Mouse (Mus musculus): ENCODE measurements around the gene Cbfb. TPM values are rescaled to one million over a fixed set of nuclear protein-coding genes. Genes with fewer than 3 reads are reported as not detected.
"Not testable (repeated sequence)": the region's sequence is repeated elsewhere in the genome, so short reads cannot be mapped to it uniquely, and the experiment has no call there.

Gene Cbfb
- polyA plus RNA-seq, 1 experiment = 7.0 TPM

GRCm38 (mm10) chr8:105175287-105175686, 4.8 kb downstream of the Cbfb start:
- WGBS = 100% methylated on average over 3 of the region's 3 CpGs
- DNase-seq (ENCODE audit: low read depth, low spot score) = not testable (repeated sequence)

- no peak for DNase-seq (ENCODE audit: low read depth, low spot score)
- 87% methylated on average over 6 of the region's 6 CpGs for WGBS
These were observed 7.8 kb downstream of the Cbfb start for GRCm38 (mm10) chr8:105178211-105178800.

DNA sequence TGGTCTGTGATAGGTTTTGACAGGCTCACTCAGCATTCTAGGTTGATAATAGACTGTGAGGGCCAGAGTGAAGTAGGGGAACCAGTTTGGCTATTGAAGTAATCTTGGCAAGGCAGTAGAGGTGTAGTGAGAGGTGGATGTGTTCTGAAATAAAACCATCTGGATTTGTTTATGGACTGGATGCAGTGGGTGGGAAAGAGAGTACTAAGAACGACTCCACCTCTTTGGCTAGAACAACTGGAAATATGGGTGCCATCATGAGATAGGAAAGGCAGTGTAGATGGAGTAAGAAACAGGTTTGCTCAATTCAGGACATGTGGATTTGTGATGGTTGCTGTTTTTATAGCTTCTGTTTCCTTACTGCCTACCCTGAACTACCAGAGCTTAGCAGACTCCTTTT, 11.7 kb downstream of the Cbfb start:
- WGBS = 38% methylated on average over 1 of the region's 1 CpGs
- DNase-seq (ENCODE audit: low read depth, low spot score) = no peak

GRCm38 (mm10) chr8:105186467-105187005, 16.1 kb downstream of the Cbfb start:
- 62% methylated on average over 1 of the region's 1 CpGs for WGBS
- DNase-seq (ENCODE audit: low read depth, low spot score) = no peak

DNA sequence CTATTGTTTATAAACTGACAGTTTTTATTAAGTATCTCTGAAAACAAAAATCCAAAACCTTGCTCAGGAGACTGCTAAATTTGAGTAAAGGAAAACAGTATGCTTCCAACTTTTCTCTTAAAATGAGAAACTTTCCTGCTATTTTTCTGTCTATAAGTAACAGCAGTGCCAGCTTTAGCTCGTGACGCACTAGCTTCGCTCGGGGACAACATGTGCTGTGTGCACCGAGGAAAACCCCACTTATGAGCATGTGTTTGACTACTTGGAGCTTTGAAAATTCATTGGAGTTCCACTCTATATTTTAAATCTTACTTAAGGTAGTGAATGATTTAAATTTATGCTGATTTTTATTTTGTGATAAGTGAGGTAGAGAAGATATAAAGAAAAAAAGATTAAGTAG, 21.7 kb downstream of the Cbfb start:
- no peak for DNase-seq (ENCODE audit: low read depth, low spot score)
- 97% methylated on average over 5 of the region's 5 CpGs for WGBS

DNA sequence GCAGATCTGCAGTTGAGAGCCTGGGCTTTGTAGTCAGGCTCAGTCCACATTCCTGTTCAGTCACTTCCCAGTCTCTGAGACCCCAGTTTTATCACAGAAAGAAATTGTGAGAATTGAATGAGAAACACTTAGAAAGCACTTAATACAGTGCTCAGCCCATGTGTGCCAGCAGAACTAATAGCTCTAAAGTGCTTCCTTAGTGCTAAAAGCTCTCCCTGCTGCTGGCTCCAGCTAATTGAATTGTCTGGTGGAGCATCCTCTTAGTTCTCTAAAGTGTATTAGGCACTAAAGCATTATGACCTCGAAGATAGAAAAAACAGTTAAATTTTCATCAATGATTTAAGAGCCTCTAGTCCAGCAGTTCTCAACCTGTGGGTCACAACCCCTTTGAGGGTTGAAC, 35.3 kb downstream of the Cbfb start:
- no peak for DNase-seq (ENCODE audit: low read depth, low spot score)
- WGBS = 84% methylated on average over 1 of the region's 1 CpGs

DNA sequence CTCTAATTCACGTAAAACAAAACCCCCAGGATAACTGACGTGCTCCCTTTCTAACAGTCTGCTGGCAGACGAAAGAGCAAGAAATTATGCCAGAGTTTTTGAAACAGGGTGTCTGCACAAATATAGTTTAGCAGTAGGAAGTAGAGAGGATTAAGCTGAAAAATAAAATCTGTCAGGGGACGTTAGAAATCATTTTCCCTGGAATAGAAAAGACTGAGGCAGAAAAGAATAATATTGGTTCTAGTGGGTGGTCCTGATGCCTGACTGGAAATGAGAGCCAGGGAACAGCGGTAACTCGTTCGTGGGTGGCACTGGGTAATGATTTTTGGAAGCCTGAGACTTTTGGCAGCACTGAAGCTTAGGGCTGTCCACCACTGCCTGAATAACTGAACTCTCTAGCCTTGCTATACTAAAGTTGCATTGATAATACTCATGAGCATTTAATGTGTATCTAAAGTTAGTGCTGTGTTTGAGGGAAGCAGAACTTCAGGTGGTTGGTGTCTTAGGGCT, 36.3 kb downstream of the Cbfb start:
- DNase-seq (ENCODE audit: low read depth, low spot score) = no peak
- WGBS = 74% methylated on average over 7 of the region's 7 CpGs

DNA sequence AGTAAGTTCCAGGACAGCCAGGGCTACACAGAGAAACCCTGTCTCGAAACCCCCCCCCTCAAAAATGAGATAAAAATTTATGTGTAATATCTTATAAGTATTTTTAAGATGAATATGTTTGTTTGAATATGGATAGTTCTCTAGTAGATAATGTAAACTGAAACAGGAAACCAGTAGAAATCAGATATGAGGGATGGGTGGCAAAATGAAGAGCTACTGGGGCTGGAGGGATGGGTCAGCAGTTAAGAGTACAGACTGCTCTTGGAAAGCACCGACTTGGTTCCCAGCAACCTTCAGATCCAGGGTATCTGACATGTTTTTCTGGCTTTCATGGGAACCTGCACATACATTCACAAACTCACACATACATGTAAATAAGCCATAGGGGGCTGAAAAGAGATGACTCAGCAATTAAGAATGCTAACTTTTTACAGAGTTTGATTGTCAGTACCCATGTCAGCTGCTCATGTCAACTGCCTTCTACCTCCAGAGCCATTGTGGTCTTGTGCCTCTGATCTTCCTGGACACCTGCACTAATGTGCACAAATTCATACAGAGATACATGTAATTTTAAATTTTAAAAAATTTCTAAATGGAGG, 37.3 kb downstream of the Cbfb start:
- WGBS = 95% methylated on average over 2 of the region's 2 CpGs
- DNase-seq (ENCODE audit: low read depth, low spot score) = no peak

- DNase-seq (ENCODE audit: low read depth, low spot score) = no peak
- WGBS = 79% methylated on average over 1 of the region's 1 CpGs
These were observed 39.0 kb downstream of the Cbfb start for GRCm38 (mm10) chr8:105209153-105210110.

- WGBS = 89% methylated on average over 5 of the region's 5 CpGs
- no peak for DNase-seq (ENCODE audit: low read depth, low spot score)
These were observed 43.6 kb downstream of the Cbfb start for GRCm38 (mm10) chr8:105214104-105214503.

DNA sequence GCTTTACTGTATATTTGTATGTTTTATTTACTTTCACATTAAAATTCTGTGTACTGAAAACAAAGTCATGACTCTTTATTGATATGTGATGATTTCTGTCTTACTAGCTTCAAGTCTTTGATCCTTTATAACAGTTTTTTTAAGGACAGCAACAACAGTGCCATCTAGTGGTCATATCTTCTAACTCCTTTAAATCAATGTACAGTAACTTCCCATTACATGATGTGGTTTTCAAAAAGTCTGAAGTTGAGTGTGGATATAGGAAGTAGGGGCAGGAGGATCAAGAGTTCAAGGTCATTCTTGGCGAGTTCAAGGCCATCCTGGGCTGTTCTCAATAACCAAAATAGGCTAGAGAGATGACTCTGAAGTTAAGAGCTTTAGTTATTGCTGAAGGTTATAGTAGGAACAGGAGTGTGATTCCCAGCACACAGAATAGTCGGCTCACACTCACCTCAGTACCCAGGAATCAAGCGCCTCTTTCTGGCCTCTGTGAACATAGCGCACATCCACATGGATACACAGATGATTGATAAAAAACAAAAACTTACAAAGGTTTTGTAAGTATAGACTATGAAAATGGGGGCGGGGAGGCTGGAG, 47.5 kb downstream of the Cbfb start:
- DNase-seq (ENCODE audit: low read depth, low spot score) = no peak

GRCm38 (mm10) chr8:105223850-105224249, 53.4 kb downstream of the Cbfb start:
- WGBS = 55% methylated on average over 7 of the region's 7 CpGs
- no peak for DNase-seq (ENCODE audit: low read depth, low spot score)

More for the DNA sequence above, 47.5 kb downstream of the Cbfb start:
- WGBS = 76% methylated on average over 5 of the region's 5 CpGs

GRCm38 (mm10) chr8:105224413-105225271, 54.2 kb downstream of the Cbfb start, which contains the start of gene D230025D16Rik:
TSS of gene D230025D16Rik (plus strand) at chr8:105225145.
- peak; percentile 79 for DNase-seq (ENCODE audit: low read depth, low spot score)
- 1% methylated on average over 34 of the region's 34 CpGs for WGBS

DNA sequence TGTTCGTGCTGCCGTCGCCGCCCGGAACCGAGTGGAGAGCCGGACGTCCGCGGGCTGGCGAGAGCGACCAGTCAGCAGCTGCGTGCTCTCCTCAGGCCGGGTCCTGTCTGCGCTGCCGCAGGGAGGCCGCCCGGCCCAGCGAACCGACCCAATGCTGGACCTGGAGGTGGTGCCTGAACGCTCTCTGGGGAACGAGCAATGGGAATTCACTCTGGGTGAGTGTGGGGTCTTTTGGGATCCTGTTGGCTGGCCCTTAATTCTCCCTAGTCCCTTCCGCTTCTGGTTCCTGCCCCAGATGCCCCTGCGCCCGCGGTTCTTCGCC, 54.8 kb downstream of the Cbfb start:
- under 1% methylated on average over 27 of the region's 27 CpGs for WGBS
- DNase-seq (ENCODE audit: low read depth, low spot score) = no peak

- no peak for DNase-seq (ENCODE audit: low read depth, low spot score)
- WGBS = 4% methylated on average over 6 of the region's 6 CpGs
These were observed 55.4 kb downstream of the Cbfb start for GRCm38 (mm10) chr8:105225917-105226316.

DNA sequence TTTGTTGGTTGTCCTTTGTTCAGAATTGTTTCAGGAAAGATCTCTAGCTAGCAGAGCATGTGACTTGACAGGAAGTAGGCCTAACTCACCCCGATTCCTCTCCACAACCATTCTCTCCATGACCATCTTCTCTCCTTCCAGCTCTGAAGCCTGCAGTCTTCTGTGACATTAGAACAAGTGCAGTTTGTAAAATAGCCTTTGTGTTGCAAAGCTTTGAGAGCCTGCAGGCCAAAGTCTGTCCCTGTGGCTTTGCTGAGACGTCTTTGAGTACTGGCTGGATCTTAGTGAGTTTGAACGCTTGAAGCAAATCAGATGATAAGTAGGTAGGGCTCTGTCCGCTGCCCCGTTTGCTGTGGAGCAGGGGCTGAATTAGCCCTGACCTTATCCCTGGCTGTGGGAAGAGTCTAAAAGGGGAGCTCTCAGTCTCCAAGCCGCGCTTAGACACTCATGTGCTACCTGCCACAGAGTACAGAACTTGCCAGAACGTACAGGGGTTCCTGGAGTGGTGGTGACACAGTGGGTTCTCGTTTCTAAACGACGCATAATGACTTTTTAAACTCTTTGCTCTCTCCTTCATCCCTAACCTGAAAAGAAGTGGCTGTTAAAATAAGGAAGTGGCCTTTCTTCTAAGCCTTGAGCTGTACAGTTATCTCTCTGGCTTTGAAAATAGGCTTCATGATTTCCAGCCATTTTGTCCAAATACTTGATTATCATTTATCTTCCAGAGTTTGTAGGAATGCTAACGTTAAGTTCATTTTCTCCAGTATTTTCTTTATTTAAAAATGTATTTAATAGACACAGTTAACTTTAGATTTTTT, 61.2 kb downstream of the Cbfb start:
- no peak for DNase-seq (ENCODE audit: low read depth, low spot score)

DNA sequence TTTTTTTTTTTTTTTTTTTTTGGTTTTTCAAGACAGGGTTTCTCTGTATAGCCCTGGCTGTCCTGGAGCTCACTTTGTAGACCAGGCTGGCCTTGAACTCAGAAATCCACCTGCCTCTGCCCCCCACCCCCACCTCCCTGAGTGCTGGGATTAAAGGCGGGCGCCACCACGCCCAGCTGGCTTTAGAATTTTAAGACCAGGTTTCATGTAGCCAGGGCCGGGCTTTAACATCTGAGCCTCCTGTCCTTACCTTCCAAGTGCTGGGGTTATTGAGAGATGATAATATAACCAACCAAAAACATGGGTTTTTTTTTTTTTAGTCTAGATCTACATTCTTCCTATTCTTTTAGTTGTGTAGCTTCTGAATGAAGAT, 61.8 kb downstream of the Cbfb start:
- 85% methylated on average over 4 of the region's 4 CpGs for WGBS
- not testable (repeated sequence) for DNase-seq (ENCODE audit: low read depth, low spot score)

More for the DNA sequence above, 61.2 kb downstream of the Cbfb start:
- 85% methylated on average over 12 of the region's 12 CpGs for WGBS

All from large intestine, adult 2 months (tissue).